Mouse (Mus musculus) liver, embryonic 16.5 days (tissue): Measurements from ENCODE around the gene Fcho2. TPM values are rescaled to one million over a fixed set of nuclear protein-coding genes. Genes with fewer than 3 reads are reported as not detected.
A peak's percentile ranks its signal among the peaks of the same experiment; 100 is the strongest.

ENCODE experiments used
- ATAC-seq: fragments of 200-750 bp; cut with Nextera tagmentation; 2 replicates; pipeline ENCODE4 v1.8.0; 2017; ENCODE audit warnings: low read depth, mild to moderate bottlenecking, moderate number of reproducible peaks, moderate library complexity
- H3K27ac ChIP-seq: fragments of 300-500 bp; sonication (generic); 2 replicates; pipeline ENCODE4 v1.5.1; 2014; ENCODE audit warnings: mild to moderate bottlenecking, low read length
- H3K27me3 ChIP-seq: fragments of 300-500 bp; sonication (generic); 2 replicates; pipeline ENCODE4 v1.6.1; 2014; ENCODE audit warnings: low read depth, low read length, mixed read lengths; ENCODE audit not compliant: control insufficient read depth, insufficient read depth
- H3K36me3 ChIP-seq: fragments of 300-500 bp; sonication (generic); 2 replicates; pipeline ENCODE4 v1.6.1; 2014; ENCODE audit warnings: mild to moderate bottlenecking; ENCODE audit not compliant: control insufficient read depth, insufficient read depth
- H3K4me1 ChIP-seq: fragments of 300-500 bp; sonication (generic); 2 replicates; pipeline ENCODE4 v1.6.1; 2014; ENCODE audit warnings: low read depth, low read length, mixed read lengths; ENCODE audit not compliant: control insufficient read depth
- H3K4me2 ChIP-seq: fragments of 300-500 bp; sonication (generic); 2 replicates; pipeline ENCODE4 v1.6.1; 2014; ENCODE audit warnings: low read depth, low read length, mixed read lengths
- H3K4me3 ChIP-seq: fragments of 300-500 bp; sonication (generic); 2 replicates; pipeline ENCODE4 v1.5.1; 2014; ENCODE audit warnings: low read depth, mild to moderate bottlenecking, low read length
- H3K9ac ChIP-seq: fragments of 300-500 bp; sonication (generic); 2 replicates; pipeline ENCODE4 v1.6.1; 2014; ENCODE audit warnings: low read depth, low read length
- H3K9me3 ChIP-seq: fragments of 300-500 bp; sonication (generic); replicated peaks from 2 replicates; pipeline ENCODE4 v1.6.1; 2016; ENCODE audit warnings: low read length; ENCODE audit not compliant: control insufficient read depth
- WGBS: fragments of 180-500 bp; shearing (Covaris S2); extraction: QIAGEN DNeasy Blood & Tissue Kit; methylation state at CpG from one replicate; pipeline ENCODE4 v1.1.7; 2014; ENCODE audit not compliant: insufficient replicate concordance; 5-methylcytosine and 5-hydroxymethylcytosine counted together
- polyA plus RNA-seq: library from polyadenylated mRNA; unstranded; fragments of >200 nt; fragmentation: Nextera tagmentation; extraction: Ambion mirVana; gene quantifications from 2 replicates; pipeline ENCODE4 v1.2.1, GENCODE M21; 2015

The Fcho2 gene
- polyA plus RNA-seq, 1 experiment from 2014 or later = 33.8 TPM

DNA sequence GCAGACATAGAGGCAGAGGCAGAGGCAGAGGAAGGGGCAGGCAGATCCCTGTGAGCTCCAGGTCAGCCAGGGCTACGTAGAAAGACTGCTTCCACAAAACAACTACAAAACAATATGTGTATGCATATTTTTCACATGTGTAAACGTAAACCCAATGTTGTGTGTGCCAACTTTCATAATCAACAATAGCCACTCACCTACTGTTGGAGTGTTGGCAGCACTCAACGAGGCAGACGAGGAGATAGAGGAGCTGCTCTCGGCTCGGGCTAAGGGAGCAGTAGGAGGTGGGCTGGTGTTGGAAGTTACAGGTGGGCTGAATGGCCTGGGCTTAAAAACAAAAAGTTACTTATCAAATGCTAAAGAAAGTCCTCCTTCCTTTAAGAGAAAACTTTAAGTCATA, 72.0 kb downstream of the Fcho2 start:
- Histone ChIP-seq H3K36me3 (peaks cover 21% of the 10 kb centered on the region), H3K4me3 (no peak overlapping the region), H3K27ac (no peak overlapping the region), H3K27me3 (no peaks in the 10 kb centered on the region), H3K4me2 (no peak overlapping the region), H3K9ac (no peak overlapping the region), H3K4me1 (peaks cover 4% of the 10 kb centered on the region; the same call in 1 of the 2 replicates), H3K9me3 (no peaks in the 10 kb centered on the region)
- no peak for ATAC-seq
- 61% methylated on average over 6 of the region's 6 CpGs for WGBS

DNA sequence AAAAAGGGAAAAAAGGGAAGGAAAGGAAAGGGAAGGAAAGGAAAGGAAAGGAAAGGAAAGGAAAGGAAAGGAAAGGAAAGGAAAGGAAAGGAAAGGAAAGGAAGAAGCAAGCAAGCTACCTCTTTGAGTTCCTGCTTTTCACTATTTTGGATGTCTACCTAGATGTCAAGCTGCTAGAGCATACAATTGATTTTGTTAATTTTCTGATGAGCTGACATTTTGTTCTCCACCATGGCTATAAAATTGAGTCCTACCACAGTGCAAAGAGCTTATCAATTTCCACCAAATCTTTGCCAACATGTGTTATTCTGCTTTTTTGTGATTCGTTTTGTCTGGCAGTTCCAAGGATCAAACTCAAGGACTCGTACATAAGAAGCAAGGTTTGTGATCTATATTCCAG, 77.0 kb downstream of the Fcho2 start:
- no peak overlapping the region for H3K4me3 ChIP-seq
- WGBS = 75% methylated on average over 2 of the region's 2 CpGs
- no peak for ATAC-seq

DNA sequence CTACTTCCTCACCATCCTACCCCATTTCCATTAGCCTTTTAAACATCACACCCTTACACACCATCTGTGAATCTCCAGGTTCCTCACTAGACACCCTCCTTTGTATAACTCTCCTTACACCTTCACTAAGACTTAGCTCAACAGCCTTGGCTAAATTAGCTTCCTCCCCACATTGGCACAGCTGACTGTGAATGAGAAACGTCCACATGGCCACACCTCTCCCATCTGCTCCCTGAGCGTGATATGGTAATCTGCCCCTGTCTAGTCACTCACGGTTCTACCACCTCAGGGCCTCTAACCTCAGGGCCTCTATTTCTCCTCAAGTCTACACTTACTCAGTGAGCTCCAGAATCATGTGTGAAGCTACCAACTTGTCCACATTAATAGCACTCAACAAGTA, 82.0 kb downstream of the Fcho2 start:
- peaks cover 47% of the 10 kb centered on the region for H3K36me3 ChIP-seq
- H3K4me1 ChIP-seq = no peaks in the 10 kb centered on the region
- H3K4me2 ChIP-seq = no peak overlapping the region
- no peak; the same call in 1 of the 2 replicates for ATAC-seq
- WGBS = 22% methylated on average over 3 of the region's 3 CpGs
- H3K27me3 ChIP-seq = no peaks in the 10 kb centered on the region
- H3K9ac ChIP-seq = no peak overlapping the region
- H3K27ac ChIP-seq = no peak overlapping the region
- H3K4me3 ChIP-seq = no peak overlapping the region
- no peaks in the 10 kb centered on the region for H3K9me3 ChIP-seq

More for the DNA sequence above, 77.0 kb downstream of the Fcho2 start:
- Histone ChIP-seq H3K36me3 (peaks cover 23% of the 10 kb centered on the region), H3K9me3 (no peaks in the 10 kb centered on the region), H3K4me2 (no peak overlapping the region), H3K27ac (no peak overlapping the region), H3K27me3 (no peaks in the 10 kb centered on the region), H3K4me1 (no peaks in the 10 kb centered on the region), H3K9ac (no peak overlapping the region)

DNA sequence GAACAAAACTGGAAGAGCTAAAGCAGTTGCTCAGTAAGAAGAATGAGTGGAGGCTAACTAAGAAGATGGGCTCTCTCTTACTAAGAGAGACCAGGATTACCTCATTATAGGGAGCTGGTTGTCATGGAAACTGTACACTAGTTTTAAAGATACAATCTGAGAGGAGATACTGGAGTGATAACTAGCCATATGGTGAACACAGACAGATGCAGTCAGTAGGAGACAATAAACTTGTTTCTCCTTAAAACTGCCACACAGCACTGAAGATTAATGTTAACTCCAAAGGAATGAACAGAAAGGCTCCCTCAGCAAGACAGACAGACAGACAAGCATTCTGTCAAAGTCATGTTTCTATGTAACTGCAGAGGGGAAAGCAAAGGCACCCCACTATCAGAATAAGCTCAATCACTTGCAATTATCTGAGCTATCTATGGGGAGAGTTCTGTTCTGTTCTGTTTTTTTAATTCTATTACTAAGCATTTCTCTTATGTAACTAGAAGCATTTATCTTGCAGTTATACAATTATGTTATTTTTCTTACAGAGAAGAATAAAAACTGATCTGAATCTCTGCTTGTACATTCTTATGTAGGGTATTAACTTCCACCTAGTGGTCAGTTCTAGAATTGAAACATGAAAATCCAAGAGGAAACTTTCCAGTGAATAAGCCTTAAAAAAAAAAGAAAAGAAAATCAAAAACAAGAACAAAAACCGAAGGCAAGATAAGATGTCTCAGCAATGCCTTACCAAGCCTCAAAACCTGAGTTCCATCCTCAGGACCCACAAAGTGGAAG, 85.8 kb downstream of the Fcho2 start:
- Histone ChIP-seq H3K4me3 (no peak overlapping the region), H3K27me3 (no peaks in the 10 kb centered on the region), H3K27ac (no peak overlapping the region), H3K4me1 (no peaks in the 10 kb centered on the region), H3K9me3 (no peaks in the 10 kb centered on the region), H3K36me3 (peaks cover 71% of the 10 kb centered on the region), H3K4me2 (no peak overlapping the region), H3K9ac (no peak overlapping the region)
- WGBS = 58% methylated on average over 1 of the region's 1 CpGs
- no peak for ATAC-seq

DNA sequence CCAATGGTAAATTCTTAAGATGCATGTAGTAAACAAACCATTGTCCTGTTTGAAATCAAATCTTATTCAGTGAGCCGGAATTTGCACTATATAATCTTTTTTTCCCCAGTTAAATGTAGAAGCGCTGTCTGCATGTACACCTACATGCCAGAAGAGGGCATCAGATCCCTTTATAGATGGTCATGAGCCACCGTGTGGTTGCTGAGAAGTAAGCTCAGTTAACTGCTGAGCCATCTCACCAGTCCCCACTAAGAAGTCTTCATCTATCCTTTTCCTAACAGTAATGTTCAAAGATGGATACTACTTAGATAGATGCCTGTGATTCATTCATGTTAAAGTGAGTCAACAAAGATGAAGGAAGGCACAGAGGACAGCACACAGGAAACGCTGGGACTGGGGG, 88.8 kb downstream of the Fcho2 start:
- no peak overlapping the region for H3K4me3 ChIP-seq
- ATAC-seq = no peak
- H3K4me1 ChIP-seq = peaks cover 4% of the 10 kb centered on the region; the same call in 1 of the 2 replicates
- H3K27me3 ChIP-seq = no peaks in the 10 kb centered on the region
- H3K27ac ChIP-seq = no peak overlapping the region
- no peak overlapping the region for H3K4me2 ChIP-seq
- no peaks in the 10 kb centered on the region for H3K9me3 ChIP-seq
- WGBS = 61% methylated on average over 4 of the region's 4 CpGs
- H3K9ac ChIP-seq = no peak overlapping the region
- H3K36me3 ChIP-seq = peaks cover 56% of the 10 kb centered on the region

DNA sequence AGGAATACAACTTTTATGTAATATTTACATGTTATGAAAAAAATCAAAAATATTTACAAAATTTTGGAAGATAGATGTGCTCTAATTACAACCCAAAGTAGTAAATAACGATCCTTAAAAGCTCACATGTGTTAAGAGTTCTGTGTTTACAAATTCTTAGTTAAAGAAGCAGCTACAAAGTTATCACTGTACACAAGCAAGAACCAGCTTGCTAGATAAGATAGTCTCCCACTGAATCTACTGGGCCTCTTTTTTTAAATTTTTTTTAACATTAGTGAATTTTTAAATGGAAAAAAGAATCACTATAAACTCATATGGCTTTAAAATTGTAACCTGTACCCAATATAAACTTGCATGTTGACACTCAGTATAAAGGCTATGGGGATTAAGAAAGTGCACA, 91.8 kb downstream of the Fcho2 start:
- Histone ChIP-seq H3K4me1 (peaks cover 4% of the 10 kb centered on the region; the same call in 1 of the 2 replicates), H3K27me3 (no peaks in the 10 kb centered on the region), H3K4me2 (no peak overlapping the region), H3K9me3 (no peaks in the 10 kb centered on the region), H3K4me3 (no peak overlapping the region), H3K36me3 (peaks cover 36% of the 10 kb centered on the region), H3K27ac (no peak overlapping the region), H3K9ac (no peak overlapping the region)
- no peak for ATAC-seq
- 49% methylated on average over 1 of the region's 1 CpGs for WGBS

DNA sequence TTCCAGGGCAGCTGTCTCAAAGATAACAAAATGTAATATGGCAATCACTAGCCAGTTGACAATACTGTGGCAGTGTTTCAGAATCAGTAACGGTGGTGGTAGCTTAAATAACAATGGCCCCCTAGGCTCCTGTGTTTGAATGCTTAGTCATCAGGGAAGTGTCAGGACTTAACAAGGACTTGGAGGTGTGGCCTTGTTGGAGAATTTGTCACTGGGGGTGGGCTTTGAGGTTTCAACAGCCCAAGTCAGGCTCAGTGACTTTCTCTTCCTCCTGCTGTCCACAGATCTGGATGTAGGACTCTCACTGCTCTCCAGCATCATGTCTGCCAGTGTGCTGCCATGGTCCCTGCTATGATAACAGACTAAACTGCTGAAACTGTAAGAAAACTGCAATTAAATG, 93.0 kb downstream of the Fcho2 start:
- 54% methylated on average over 1 of the region's 1 CpGs for WGBS
- Histone ChIP-seq H3K36me3 (peaks cover 30% of the 10 kb centered on the region), H3K27ac (no peak overlapping the region), H3K4me3 (no peak overlapping the region), H3K9me3 (no peaks in the 10 kb centered on the region), H3K27me3 (no peaks in the 10 kb centered on the region), H3K4me2 (no peak overlapping the region), H3K4me1 (peaks cover 4% of the 10 kb centered on the region; the same call in 1 of the 2 replicates), H3K9ac (no peak overlapping the region)
- no peak for ATAC-seq

DNA sequence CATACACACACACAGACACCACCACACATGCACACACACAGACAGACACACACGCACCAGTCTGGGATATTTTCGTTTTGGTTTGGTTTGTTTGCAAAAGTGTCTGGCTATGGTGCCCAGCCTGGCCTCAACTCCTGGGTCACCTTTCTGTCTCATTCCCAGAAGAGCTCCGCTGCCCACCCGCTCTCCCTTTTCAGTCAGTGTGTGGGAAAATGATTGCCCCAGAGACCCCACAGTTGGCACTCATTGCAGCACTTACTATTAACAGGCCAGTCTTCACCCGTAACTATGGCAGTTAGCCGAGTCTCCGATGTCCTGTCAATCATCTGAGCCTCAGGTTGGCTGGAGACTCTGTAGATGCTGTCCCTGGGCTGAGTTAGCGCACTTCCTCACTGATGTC, 99.1 kb downstream of the Fcho2 start:
- WGBS = 83% methylated on average over 8 of the region's 8 CpGs
- H3K27me3 ChIP-seq = no peaks in the 10 kb centered on the region
- H3K9ac ChIP-seq = no peak overlapping the region
- no peaks in the 10 kb centered on the region for H3K4me1 ChIP-seq
- H3K9me3 ChIP-seq = no peaks in the 10 kb centered on the region
- no peak overlapping the region for H3K4me3 ChIP-seq
- no peak overlapping the region for H3K27ac ChIP-seq
- no peak overlapping the region for H3K4me2 ChIP-seq
- no peaks in the 10 kb centered on the region for H3K36me3 ChIP-seq
- ATAC-seq = no peak

DNA sequence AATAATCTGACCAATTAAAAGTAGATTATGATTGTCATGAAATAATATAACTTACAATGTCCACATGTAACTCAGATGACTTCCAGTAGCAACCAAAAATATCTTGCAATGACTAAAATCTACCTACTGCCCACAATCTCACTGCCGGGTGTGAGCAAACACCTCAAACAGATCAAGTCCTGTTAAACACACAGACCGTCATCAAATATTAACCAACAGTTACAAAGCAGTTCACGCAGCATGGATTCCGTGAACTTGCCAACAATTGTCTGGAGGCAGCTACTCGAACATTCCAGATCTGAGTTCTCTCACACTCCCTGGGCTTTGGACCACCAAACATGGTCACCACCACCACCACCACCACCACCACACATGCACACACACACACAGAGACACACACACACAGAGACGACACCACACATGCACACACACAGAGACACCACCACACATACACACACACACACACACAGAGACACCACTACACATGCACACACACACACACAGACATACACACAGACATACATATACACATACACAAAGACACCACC, 99.7 kb downstream of the Fcho2 start:
- WGBS = 60% methylated on average over 6 of the region's 6 CpGs
- H3K4me2 ChIP-seq = no peak overlapping the region
- no peaks in the 10 kb centered on the region for H3K4me1 ChIP-seq
- H3K9me3 ChIP-seq = no peaks in the 10 kb centered on the region
- H3K27ac ChIP-seq = no peak overlapping the region
- no peaks in the 10 kb centered on the region for H3K36me3 ChIP-seq
- H3K9ac ChIP-seq = no peak overlapping the region
- H3K4me3 ChIP-seq = no peak overlapping the region
- no peaks in the 10 kb centered on the region for H3K27me3 ChIP-seq
- ATAC-seq = peak; percentile 65
